Mouse (Mus musculus): ENCODE measurements around the gene Obscn.
A peak's percentile ranks its signal among the peaks of the same experiment; 100 is the strongest.

The Obscn gene

GRCm38 (mm10) chr11:59141772-59142370, 5.7 kb upstream of the Obscn start:
- DNase-seq (ENCODE audit: low spot score in 2 of 2) = no peak

GRCm38 (mm10) chr11:59138537-59139486, 2.6 kb upstream of the Obscn start:
- no peak for DNase-seq (ENCODE audit: low spot score in 2 of 2)

GRCm38 (mm10) chr11:59136994-59137706, 948 bp upstream of the Obscn start:
- no peak for DNase-seq (ENCODE audit: low spot score in 2 of 2)

GRCm38 (mm10) chr11:59135051-59135820, 966 bp downstream of the Obscn start:
- no peak for DNase-seq (ENCODE audit: low spot score in 2 of 2)

GRCm38 (mm10) chr11:59134373-59134997, 1.7 kb downstream of the Obscn start:
- DNase-seq (ENCODE audit: low spot score in 2 of 2) = no peak

- DNase-seq (ENCODE audit: low spot score in 2 of 2) = no peak
Measured at GRCm38 (mm10) chr11:59132065-59132464, 4.1 kb downstream of the Obscn start.

GRCm38 (mm10) chr11:59131348-59131919, 4.8 kb downstream of the Obscn start:
- no peak for DNase-seq (ENCODE audit: low spot score in 2 of 2)

GRCm38 (mm10) chr11:59130782-59131181, 5.4 kb downstream of the Obscn start:
- no peak for DNase-seq (ENCODE audit: low spot score in 2 of 2)

GRCm38 (mm10) chr11:59105945-59106344, 30.3 kb downstream of the Obscn start:
- no peak for DNase-seq (ENCODE audit: low spot score in 2 of 2)

GRCm38 (mm10) chr11:59102324-59102723, 33.9 kb downstream of the Obscn start:
- no peak for DNase-seq (ENCODE audit: low spot score in 2 of 2)

- peak in 1 of 2 experiments; percentile 12 for DNase-seq (ENCODE audit: low spot score in 2 of 2)
Measured at GRCm38 (mm10) chr11:59098339-59098738, 37.9 kb downstream of the Obscn start.

- no peak for DNase-seq (ENCODE audit: low spot score in 2 of 2)
Measured at GRCm38 (mm10) chr11:59097770-59098169, 38.4 kb downstream of the Obscn start.

- DNase-seq (ENCODE audit: low spot score in 2 of 2) = no peak
Measured at GRCm38 (mm10) chr11:59094213-59094612, 42.0 kb downstream of the Obscn start.

GRCm38 (mm10) chr11:59087581-59087980, 48.6 kb downstream of the Obscn start:
- DNase-seq (ENCODE audit: low spot score in 2 of 2) = no peak

GRCm38 (mm10) chr11:59085200-59085599, 51.0 kb downstream of the Obscn start:
- no peak for DNase-seq (ENCODE audit: low spot score in 2 of 2)

GRCm38 (mm10) chr11:59083125-59083524, 53.1 kb downstream of the Obscn start:
- DNase-seq (ENCODE audit: low spot score in 2 of 2) = no peak

- DNase-seq (ENCODE audit: low spot score in 2 of 2) = no peak
Measured at GRCm38 (mm10) chr11:59078311-59078710, 57.9 kb downstream of the Obscn start.

GRCm38 (mm10) chr11:59070321-59070720, 65.9 kb downstream of the Obscn start:
- no peak for DNase-seq (ENCODE audit: low spot score in 2 of 2)

- DNase-seq (ENCODE audit: low spot score in 2 of 2) = no peak
Measured at GRCm38 (mm10) chr11:59068922-59069321, 67.3 kb downstream of the Obscn start.

GRCm38 (mm10) chr11:59068433-59068832, 67.8 kb downstream of the Obscn start:
- DNase-seq (ENCODE audit: low spot score in 2 of 2) = no peak

GRCm38 (mm10) chr11:59067921-59068320, 68.3 kb downstream of the Obscn start:
- DNase-seq (ENCODE audit: low spot score in 2 of 2) = no peak

All from frontal cortex, postnatal 25 days (tissue).